Mouse (Mus musculus) cortical plate, adult 2 months (tissue): ENCODE results near the gene Slc1a2. TPM values are rescaled to one million over a fixed set of nuclear protein-coding genes. Genes with fewer than 3 reads are reported as not detected.

ENCODE experiments used
- H3K27ac ChIP-seq: fragments of 200-500 bp; 2 replicates; pipeline ENCODE4 v1.5.1; 2012; ENCODE audit warnings: low read length, control low read depth, inconsistent platforms; ENCODE audit not compliant: insufficient read depth
- H3K4me1 ChIP-seq: fragments of 200-500 bp; 2 replicates; pipeline ENCODE4 v1.6.1; 2011; ENCODE audit warnings: low read length; ENCODE audit not compliant: control insufficient read depth, insufficient read depth
- H3K4me3 ChIP-seq: fragments of 200-500 bp; 2 replicates; pipeline ENCODE4 v1.5.1; 2011; ENCODE audit warnings: mild to moderate bottlenecking, low read length, control low read depth; ENCODE audit not compliant: insufficient read depth
- CTCF ChIP-seq: fragments of 200-500 bp; IDR thresholded peaks from 2 replicates; pipeline ENCODE4 v1.5.1; 2011; ENCODE audit warnings: mild to moderate bottlenecking, control low read depth, low read length; ENCODE audit not compliant: insufficient read depth; ENCODE audit errors: extremely low read depth
- POLR2A ChIP-seq: fragments of 200-500 bp; IDR thresholded peaks from 2 replicates; pipeline ENCODE4 v1.6.1; 2011; ENCODE audit warnings: mild to moderate bottlenecking, low read length, control low read depth; ENCODE audit not compliant: insufficient read depth; ENCODE audit errors: extremely low read depth
- polyA plus RNA-seq: library from polyadenylated mRNA; depleted of rRNA; stranded (reverse); fragments of >200 nt; gene quantifications from 2 replicates; pipeline ENCODE4 v1.2.3, GENCODE M21; 2012

Gene Slc1a2
- polyA plus RNA-seq, 1 experiment: 784 TPM

DNA sequence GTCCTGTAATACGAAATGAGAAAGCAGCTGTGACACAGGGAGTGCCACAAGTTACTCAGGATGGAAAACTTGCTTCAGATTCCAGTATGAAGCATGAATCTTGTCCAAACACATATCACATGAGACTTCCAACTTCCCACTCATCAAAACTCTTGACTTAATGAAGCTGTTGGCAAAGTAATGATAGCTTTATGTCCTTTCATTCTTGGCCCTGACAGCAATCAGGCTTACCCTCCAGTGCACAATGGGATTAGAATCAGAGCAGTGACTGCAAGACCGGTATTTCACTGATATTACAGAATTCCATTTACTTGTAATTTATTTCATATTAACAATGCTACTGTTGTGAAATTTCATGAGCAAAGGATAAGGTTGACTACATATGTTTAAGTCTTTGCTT is 105.5 kb downstream of the Slc1a2 start:
- H3K27ac ChIP-seq: no peak overlapping the region
- peaks cover 2% of the 10 kb centered on the region; the same call in 1 of the 2 replicates for H3K4me1 ChIP-seq
- no peak for TF ChIP-seq POLR2A
- TF ChIP-seq CTCF: no peak
- H3K4me3 ChIP-seq: no peak overlapping the region

DNA sequence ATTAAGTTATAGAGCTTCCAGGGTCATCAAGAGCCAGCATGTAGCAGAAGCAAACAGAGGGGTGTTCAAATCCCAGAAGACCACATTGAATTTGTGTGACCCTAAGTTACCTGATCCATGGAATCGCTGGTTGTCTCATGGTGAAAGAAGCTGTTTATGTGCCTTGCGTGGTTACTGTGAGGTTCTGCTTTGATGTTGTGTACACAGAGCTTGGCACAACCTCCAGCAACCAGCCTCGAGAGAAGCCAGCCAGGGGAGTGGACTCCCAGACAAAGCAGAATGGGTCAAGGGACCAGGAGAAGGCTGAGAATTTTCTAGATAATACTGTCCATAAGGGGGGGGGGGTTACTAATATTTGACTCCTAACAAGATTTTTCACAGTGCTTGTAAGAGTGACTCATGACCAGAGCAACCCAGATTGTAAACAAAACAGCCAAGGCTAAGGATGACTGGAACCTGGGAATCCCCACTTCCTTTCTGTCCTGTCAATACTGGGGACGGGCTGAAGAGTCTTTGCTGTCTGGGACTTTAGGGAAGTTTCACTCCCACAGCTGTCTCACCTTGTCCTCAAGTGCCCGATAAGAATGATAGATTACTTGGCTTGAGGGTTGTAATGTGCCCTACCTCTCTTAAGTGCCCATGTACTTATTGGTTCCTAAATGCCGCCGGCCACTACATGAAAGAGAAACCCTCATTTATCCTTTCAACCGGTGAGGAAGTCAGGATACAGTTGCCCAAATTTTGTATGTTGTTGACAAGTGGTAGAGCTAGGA is 106.3 kb downstream of the Slc1a2 start:
- Histone ChIP-seq H3K4me1 (peaks cover 2% of the 10 kb centered on the region; the same call in 1 of the 2 replicates), H3K4me3 (no peak overlapping the region), H3K27ac (no peak overlapping the region)
- TF ChIP-seq CTCF (no peak), POLR2A (no peak)

DNA sequence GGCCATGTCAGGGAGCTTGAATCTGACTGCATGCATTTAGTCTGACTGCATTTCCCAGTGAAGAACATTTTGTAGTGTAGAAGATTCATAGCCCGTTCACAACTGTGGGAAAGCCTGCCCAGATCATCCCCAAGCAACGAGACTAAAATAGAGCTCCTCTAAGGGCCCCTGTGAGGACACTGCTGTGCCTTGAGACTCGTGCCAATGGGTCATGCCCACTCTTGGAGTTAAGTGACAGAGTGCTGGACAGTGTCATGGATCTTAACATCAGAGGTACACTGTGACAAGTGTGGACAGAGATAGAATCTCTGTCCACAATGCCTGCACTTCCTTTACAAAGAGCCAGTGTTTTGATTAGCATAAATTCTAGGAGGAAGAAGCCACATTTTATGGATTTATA is 109.8 kb downstream of the Slc1a2 start:
- Histone ChIP-seq H3K4me3 (no peak overlapping the region), H3K27ac (no peak overlapping the region), H3K4me1 (peaks cover 4% of the 10 kb centered on the region; the same call in 1 of the 2 replicates)
- TF ChIP-seq CTCF: no peak
- TF ChIP-seq POLR2A: no peak

DNA sequence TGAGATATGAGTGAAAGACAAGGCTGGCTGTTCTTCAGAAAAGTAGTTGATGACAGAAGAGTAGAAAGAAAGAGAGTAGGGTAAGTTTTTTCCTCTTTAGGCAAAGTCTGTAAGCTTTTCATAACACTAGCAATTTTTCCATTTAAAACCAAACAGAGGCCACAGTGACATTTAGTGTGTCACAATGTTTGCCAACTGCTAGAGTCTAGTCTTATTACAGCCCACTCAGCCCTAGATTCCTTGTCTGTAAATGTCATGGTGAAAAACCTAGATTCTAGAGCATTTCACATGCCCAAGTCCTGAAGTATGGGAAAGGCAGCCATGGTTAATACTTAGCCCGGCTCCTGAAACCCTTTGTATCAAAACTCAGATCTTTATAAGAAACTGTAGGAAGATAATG is 112.8 kb downstream of the Slc1a2 start:
- TF ChIP-seq POLR2A: no peak
- TF ChIP-seq CTCF: no peak

DNA sequence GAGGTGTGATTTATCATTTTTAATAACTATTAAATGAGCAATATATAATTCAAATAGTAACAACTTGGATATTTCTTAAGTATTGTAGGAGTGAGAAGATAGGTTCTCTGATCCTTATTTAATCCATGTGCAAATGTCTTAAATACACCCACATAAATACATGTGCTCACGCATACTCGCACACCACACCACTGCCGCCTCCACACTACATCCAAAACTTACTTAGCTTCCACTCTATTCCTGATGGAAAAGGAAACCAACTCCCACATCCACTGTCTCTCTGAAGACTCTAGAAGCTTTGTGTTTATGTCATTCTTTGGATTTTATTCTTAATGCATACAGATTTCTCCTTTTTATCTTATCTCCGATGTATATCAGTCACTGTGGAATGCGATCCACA is 113.8 kb downstream of the Slc1a2 start:
- no peak overlapping the region for H3K27ac ChIP-seq

More for the DNA sequence above, 112.8 kb downstream of the Slc1a2 start:
- Histone ChIP-seq H3K27ac (no peak overlapping the region), H3K4me3 (no peak overlapping the region), H3K4me1 (peaks cover 4% of the 10 kb centered on the region; the same call in 1 of the 2 replicates)

DNA sequence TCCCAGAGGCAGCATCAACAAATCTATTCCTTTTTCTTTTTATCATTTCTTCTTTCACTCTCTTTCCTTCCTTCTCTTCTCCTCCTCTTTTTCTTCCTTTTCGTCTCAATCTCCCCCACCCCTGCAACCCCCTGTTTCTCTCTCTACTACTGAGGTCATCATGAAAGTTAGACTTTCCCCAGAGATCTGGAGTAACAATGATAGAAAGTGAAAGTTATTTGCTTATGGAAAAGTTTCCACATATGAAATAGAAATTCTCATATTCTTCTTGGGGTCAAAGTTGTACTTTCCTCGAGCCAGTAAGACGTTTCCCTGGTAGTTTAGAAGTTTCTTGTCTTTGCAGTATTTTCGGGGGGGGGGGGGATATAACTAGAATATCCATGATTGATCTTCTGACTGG is 116.2 kb downstream of the Slc1a2 start:
- Histone ChIP-seq H3K4me1 (peaks cover 3% of the 10 kb centered on the region; the same call in 1 of the 2 replicates), H3K4me3 (no peak overlapping the region), H3K27ac (no peak overlapping the region)
- TF ChIP-seq POLR2A: no peak

More for the DNA sequence above, 113.8 kb downstream of the Slc1a2 start:
- TF ChIP-seq POLR2A: no peak
- no peak for TF ChIP-seq CTCF
- H3K4me3 ChIP-seq: no peak overlapping the region
- H3K4me1 ChIP-seq: peaks cover 4% of the 10 kb centered on the region; the same call in 1 of the 2 replicates

DNA sequence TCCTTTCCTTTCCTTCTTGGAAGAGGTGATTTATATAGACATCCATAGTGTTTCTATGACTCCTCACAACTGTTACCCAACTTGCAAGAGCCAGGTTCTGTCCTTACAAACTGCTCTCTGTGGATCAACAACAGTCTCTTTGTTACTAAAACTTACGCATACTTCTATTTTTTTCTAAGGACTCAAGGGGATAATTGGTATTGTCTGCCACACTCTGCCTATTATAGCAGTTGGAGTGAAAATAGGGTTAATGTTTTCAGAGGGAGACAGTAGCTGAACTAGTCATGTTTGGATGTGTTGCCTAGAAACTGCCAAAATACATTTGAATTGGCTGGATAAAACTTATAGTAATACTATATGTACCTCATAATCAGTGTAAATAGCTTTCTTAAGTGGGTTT is 117.1 kb downstream of the Slc1a2 start:
- TF ChIP-seq POLR2A: no peak
- TF ChIP-seq CTCF: no peak

DNA sequence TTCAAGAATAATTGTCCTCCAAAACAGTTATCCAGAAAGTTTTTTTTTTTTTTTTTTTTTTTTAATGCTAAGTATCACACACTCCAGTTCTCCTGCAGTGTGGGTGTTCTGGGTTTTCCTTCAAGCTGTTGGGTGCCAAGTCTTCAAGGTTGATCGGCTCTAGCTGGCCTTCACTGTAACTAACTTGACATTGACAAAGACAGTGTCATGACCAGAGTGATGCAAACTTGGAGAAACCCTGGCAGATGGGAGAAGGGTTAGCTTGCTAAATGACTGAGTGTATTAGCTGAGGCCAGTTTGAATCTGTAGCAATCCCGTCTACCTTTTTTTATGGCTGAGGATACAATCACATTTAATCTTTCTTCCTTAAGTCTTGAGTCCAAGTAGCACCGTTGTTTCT is 119.7 kb downstream of the Slc1a2 start:
- TF ChIP-seq POLR2A (no peak), CTCF (no peak)
- no peak overlapping the region for H3K4me3 ChIP-seq
- H3K27ac ChIP-seq: no peak overlapping the region
- peaks cover 4% of the 10 kb centered on the region; the same call in 1 of the 2 replicates for H3K4me1 ChIP-seq

More for the DNA sequence above, 117.1 kb downstream of the Slc1a2 start:
- peaks cover 3% of the 10 kb centered on the region; the same call in 1 of the 2 replicates for H3K4me1 ChIP-seq
- H3K4me3 ChIP-seq: no peak overlapping the region
- no peak overlapping the region for H3K27ac ChIP-seq

DNA sequence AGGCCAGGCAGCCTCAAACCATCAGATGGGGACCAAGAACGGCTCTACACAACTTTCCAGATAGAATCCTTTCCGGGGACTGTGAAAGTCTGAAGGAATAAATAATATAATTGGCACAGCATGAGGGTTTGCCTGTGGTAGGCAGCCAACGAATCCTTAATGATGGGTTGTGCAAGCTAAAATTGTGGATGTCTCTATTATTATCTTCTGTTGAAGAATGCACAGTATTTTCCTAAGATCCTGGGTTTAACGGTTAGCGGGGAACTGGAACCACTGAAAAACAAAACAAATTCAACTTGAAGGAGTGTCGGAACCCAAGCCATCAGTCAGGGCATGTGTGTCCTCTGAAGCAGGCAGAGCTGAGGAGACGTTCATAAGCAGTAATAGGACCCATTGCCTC is 124.3 kb downstream of the Slc1a2 start:
- Histone ChIP-seq H3K4me3 (no peak overlapping the region), H3K4me1 (peaks cover 4% of the 10 kb centered on the region; the same call in 1 of the 2 replicates), H3K27ac (no peak overlapping the region)
- TF ChIP-seq CTCF: no peak
- TF ChIP-seq POLR2A: no peak

DNA sequence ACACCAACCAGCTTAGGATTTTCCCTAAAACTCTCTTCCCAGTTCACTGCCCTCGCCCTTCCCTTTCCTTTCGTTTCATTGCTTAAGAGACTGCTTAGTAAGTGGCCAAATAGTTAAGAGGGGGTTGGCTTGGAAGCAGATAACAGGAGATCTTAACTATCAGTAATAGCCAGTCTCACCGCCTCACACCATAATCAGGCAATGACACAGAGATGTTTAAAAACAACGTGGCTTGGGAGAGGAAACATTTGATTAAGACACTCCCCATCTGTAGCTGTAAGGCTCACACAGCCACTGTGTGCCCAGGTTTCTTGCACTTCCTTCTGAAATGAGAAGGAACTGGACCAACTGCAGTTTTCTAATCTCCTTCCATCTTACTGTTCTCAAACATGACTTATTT is 127.2 kb downstream of the Slc1a2 start:
- peaks cover 4% of the 10 kb centered on the region; the same call in 1 of the 2 replicates for H3K4me1 ChIP-seq
- no peak overlapping the region for H3K27ac ChIP-seq
- no peak overlapping the region for H3K4me3 ChIP-seq
- TF ChIP-seq POLR2A (no peak), CTCF (no peak)
